Mouse (Mus musculus) frontal cortex, postnatal 10 days (tissue): ENCODE results near the gene Mmp15.
"Not testable (repeated sequence)": the region's sequence is repeated elsewhere in the genome, so short reads cannot be mapped to it uniquely, and the experiment has no call there.

Experiments
- DNase-seq, 2 experiments: peaks; one replicate each; pipeline ENCODE4 v3.0.0; 2022; ENCODE audit warnings: low spot score in 2 of 2, mixed read lengths in 1 of 2

Gene Mmp15

GRCm38 (mm10) chr8:95377101-95377500, 25.0 kb downstream of the Mmp15 start:
- no peak for DNase-seq

- DNase-seq = no peak
These were observed 25.8 kb downstream of the Mmp15 start for GRCm38 (mm10) chr8:95377863-95378291.

GRCm38 (mm10) chr8:95378928-95379327, 26.9 kb downstream of the Mmp15 start:
- not testable (repeated sequence) for DNase-seq

GRCm38 (mm10) chr8:95380953-95381352, 28.9 kb downstream of the Mmp15 start:
- no peak for DNase-seq

GRCm38 (mm10) chr8:95381595-95381994, 29.5 kb downstream of the Mmp15 start:
- DNase-seq = no peak

GRCm38 (mm10) chr8:95384501-95384900, 32.4 kb downstream of the Mmp15 start:
- DNase-seq = no peak

GRCm38 (mm10) chr8:95386037-95386436, 34.0 kb downstream of the Mmp15 start:
- no peak for DNase-seq

- no peak for DNase-seq
These were observed 35.2 kb downstream of the Mmp15 start for GRCm38 (mm10) chr8:95387221-95387620.

GRCm38 (mm10) chr8:95387936-95388335, 35.9 kb downstream of the Mmp15 start:
- no peak for DNase-seq

- DNase-seq = no peak
These were observed 38.2 kb downstream of the Mmp15 start for GRCm38 (mm10) chr8:95390312-95390711.

- no peak for DNase-seq
These were observed 39.0 kb downstream of the Mmp15 start for GRCm38 (mm10) chr8:95391101-95391500.

- DNase-seq = no peak
These were observed 40.5 kb downstream of the Mmp15 start for GRCm38 (mm10) chr8:95392604-95393003.

- no peak for DNase-seq
These were observed 43.3 kb downstream of the Mmp15 start for GRCm38 (mm10) chr8:95395186-95395918.

GRCm38 (mm10) chr8:95396752-95397151, 44.7 kb downstream of the Mmp15 start:
- DNase-seq = no peak

GRCm38 (mm10) chr8:95397201-95397600, 45.1 kb downstream of the Mmp15 start:
- no peak for DNase-seq

GRCm38 (mm10) chr8:95399131-95399530, 47.1 kb downstream of the Mmp15 start:
- no peak for DNase-seq

GRCm38 (mm10) chr8:95401091-95401490, 49.0 kb downstream of the Mmp15 start:
- DNase-seq = no peak

GRCm38 (mm10) chr8:95409518-95409917, 57.5 kb downstream of the Mmp15 start:
- DNase-seq = no peak

GRCm38 (mm10) chr8:95411309-95411972, 59.4 kb downstream of the Mmp15 start:
- DNase-seq = no peak

GRCm38 (mm10) chr8:95422193-95422810, 70.2 kb downstream of the Mmp15 start:
- no peak for DNase-seq
